Mouse (Mus musculus) ovary, adult 10 weeks (tissue): ENCODE measurements around the gene Wasf2. TPM values are rescaled to one million over a fixed set of nuclear protein-coding genes. Genes with fewer than 3 reads are reported as not detected.

Source experiments
- polyA plus RNA-seq: library from polyadenylated mRNA; stranded (reverse); fragments of 350-450 nt; fragmentation: Illumina TruSeq; extraction: RNeasy Lipid Tissue Mini Kit (QIAGEN cat#74804); gene quantifications from one replicate; pipeline ENCODE4 v1.2.3, GENCODE M21; 2014

Wasf2 gene
- 168 TPM for polyA plus RNA-seq

GRCm38 (mm10) chr4:133129931-133130889, at the start of gene Wasf2:
Gene Wasf2, plus strand, starts transcription at chr4:133130505.

GRCm38 (mm10) chr4:133211751-133212561, 81.7 kb downstream of the Wasf2 start, which contains the start of the genes Cd164l2 and Gpr3:
Gene Cd164l2, plus strand, starts transcription at chr4:133212131.
Gene Gpr3, minus strand, starts transcription at chr4:133212536.

DNA sequence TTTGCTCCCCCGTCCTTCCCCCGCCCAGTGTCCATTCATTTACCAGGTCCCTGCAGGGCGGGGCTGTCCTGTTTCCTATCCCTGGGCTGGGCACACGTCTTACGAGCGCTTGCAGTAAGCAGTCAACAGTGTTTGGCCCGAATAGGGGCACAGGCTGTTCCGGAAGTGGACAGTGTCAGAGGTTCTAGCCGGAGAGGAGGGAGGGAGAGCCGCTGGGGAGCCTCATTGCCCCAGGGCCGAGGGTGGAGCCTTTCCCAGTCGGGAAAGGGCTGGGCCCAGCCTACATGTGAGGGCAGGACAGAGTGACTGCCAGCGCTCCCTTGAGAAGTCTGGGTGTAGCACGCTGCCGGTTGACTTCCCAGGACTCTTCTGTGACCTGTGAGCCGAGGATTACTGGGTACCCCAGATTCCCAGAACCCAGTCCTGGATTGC, 110.2 kb downstream of the Wasf2 start, which contains the start of gene Map3k6:
Gene Map3k6, plus strand, starts transcription at position 329 of the 432 bp plus-strand sequence.

Other genes starting within 250 kb of the Wasf2 start
- 154 TPM for gene Stx12, start 246.0 kb upstream of the Wasf2 start, polyA plus RNA-seq
- 35.5 TPM for gene Fam76a, start 207.9 kb upstream of the Wasf2 start, polyA plus RNA-seq
- 0.29 TPM for gene Fgr, start 156.4 kb upstream of the Wasf2 start, polyA plus RNA-seq
- 5.0 TPM for gene Ahdc1, start 119.2 kb upstream of the Wasf2 start, polyA plus RNA-seq
- gene Cd164l2, start 81.6 kb downstream of the Wasf2 start, polyA plus RNA-seq = not detected
- gene Gpr3, start 82.0 kb downstream of the Wasf2 start, polyA plus RNA-seq = 0.80 TPM
- gene Map3k6, start 110.3 kb downstream of the Wasf2 start, polyA plus RNA-seq = 1.1 TPM
- not detected for gene Sytl1, start 132.6 kb downstream of the Wasf2 start, polyA plus RNA-seq
- 0.88 TPM for gene Tmem222, start 147.3 kb downstream of the Wasf2 start, polyA plus RNA-seq
- gene Wdtc1, start 223.0 kb downstream of the Wasf2 start, polyA plus RNA-seq = 2.3 TPM
- 1.7 TPM for gene Slc9a1, start 239.2 kb downstream of the Wasf2 start, polyA plus RNA-seq